Mouse (Mus musculus): ENCODE measurements around the gene Cox19.

The Cox19 gene

DNA sequence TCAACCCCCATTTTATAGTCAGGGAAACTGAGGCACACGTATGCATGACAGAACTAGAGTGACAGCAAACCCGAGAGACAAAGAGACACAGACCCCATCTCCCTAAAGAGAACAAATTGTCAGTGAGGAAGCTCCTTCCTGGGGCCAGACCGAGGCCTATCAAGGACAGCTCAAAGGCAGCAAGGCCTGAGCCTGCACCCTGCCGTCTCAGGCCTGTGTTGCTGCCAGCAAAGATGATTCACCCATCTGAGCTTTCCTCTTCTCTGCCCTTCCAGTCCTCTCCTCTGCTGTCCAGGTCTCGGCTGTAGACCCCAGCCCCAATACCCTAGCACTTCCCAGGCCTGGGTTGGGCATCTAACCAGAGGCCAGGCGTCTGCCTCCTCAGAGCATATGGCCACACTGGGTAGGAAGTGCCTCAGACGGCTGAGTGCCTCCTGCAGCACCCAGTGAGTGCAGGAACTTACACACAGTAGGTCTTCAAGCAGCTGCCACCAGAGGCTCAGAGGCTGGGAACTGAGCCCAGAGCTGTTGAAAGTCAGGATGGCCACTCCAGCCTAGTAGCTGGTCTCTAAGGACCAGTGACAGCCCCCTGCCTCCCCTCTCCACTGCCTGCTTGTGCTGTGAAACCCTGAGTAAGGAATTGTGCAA is 24.1 kb downstream of the Cox19 start:
- DNase-seq, result no peak

DNA sequence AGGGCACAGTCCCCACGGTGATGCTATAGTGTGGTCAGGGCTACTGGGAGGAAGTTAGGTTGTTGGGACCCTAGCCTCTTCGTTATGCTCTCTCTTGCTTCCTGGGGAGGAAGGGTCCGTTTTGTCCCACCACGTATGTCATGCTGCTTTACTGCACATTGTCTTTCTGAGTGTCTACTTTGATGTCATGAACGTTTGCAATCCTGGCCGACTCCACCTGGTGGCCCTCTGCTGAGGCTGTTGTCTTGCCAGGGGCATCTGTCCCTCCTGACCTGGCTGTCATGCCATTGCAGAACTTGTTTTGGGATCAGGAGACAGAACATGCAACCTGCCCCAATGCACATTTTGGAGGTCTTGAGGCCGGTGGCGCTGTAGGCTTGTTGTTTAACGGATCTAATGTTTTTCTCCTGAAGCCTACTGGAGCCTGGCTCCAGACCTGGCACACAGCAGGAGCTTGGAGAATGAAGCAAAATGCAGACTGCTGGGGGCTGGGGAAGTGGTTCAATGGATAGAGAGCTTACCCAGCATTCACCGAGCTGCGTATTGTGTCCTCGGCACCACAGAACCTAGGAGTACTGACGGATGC is 25.0 kb downstream of the Cox19 start:
- DNase-seq, result no peak

DNA sequence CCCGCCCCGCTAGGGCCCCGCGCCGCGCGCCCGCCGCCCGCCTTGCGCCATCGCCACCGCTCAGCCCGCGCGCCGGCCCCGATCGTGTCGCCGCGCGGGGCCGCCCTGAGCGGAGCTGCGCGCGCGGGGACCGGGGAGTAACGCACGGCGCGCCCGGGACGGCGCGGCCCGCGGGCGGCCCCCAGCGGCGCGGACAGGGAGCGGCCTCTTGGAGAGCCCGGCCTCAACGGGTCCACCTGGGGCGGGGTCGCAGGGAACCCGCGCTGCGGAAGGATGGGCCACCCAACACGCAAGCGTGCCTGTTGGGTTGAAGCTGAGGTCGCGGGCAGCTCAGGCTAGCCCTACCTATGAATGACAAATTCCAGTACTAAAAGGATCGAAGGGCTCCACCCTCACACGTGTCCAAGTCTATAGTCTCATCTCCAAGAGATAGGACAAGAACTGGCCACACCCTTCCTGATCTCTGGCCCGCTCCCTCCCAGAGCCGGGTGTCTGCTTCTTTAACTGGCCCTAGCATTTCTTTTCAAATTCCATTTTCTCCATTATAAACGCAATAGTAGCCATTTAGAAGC is 25.7 kb downstream of the Cox19 start, which contains the start of gene Adap1:
TSS of gene Adap1 (minus strand) at position 228 of the 572 bp plus-strand sequence.
- DNase-seq, result peak; percentile 73

GRCm38 (mm10) chr5:139324691-139325394 is 26.4 kb downstream of the Cox19 start:
- DNase-seq, result peak; percentile 58

DNA sequence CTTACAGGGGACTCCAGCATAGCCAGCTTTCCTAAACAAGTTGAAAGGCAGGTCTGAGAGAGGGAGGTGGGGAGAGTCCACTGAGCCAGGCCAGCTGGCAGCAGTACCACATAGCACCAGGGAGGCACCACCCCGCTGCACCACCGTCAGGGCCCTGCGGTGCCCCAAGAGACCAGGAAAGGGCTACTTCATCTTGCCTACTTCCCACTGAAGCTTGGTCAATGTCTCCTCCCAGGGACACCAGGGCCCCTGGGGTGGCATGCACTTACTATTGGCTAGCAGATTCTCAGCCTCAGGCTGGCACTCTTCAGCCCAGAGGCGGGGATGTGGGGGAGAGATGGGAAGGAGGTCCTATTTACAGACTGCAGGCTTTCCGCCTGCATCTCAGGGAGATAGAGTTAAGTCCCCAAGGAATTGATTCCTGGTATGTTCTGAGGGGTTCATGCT is 27.1 kb downstream of the Cox19 start:
- no peak for DNase-seq

DNA sequence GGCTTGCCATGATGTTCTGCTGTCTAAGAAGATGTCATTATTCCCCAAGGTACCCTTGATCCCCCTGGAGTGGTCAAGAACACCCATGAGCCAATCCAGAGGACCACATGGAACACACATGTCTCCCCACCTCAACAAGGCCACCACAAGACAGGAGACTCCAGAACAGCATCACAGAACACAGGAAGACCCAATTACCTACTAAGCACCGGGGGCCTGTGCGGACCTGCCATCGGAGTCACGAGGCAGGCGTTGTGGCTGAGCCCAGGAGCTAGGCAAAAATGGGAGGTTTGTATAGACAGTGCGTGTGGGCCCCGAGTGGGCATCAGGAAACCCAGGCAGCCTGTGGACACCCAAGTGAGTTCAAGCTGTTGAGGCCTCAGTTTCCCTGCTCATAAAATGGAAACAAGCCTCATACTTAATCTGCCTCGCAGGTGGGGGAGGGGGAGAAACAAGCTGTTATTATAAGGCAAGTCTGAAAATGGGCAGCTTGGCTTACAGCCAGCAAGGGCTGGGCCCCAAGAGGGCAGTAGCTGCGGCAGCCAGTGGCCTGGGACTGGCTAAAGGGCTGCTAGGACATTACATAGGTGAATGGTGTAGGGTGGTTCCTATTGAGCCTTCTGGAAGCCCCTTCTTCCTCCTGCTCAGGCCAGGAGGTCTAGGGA is 27.8 kb downstream of the Cox19 start:
- DNase-seq, result peak; percentile 47

DNA sequence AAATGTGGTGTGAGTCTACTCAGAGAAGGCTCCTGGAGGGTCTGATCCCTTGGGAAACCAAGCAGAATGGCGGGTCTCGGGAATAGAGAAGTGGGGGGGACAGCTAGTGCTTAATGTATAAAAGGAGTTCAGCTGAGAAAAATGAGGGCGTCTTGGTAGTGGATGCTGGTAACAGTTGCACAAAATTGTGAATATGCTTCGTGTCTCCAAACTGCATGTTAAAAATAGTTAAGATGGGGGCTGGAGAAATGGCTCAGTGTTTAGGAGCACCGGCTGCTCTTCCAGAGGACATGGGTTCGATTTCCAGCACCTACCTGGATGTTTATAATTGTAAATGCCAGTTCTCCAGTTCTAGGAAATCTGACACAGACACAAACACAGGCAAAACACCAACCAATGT is 29.9 kb downstream of the Cox19 start:
- DNase-seq, result no peak

DNA sequence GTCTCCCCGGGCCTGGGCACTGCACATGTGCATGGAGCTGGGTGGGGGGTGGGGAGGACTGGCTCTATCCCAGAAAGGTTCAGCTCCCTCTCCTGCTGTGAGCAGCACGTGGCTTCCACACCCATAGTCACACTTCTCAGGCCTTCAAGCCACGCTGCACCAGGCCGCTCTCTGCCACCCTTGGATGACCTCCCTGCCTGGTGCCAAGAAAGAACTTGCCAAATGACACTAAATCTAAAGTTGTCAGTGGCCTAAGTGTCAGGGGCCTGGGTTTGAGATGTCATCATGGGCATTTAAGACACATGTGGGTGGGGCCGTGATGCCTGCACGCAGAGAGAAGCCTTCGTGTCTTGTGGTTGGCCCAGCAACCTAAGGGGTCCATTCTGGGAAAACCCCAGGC is 30.8 kb downstream of the Cox19 start:
- DNase-seq, result no peak

GRCm38 (mm10) chr5:139317751-139318504 is 33.3 kb downstream of the Cox19 start:
- peak; percentile 38 for DNase-seq

- DNase-seq, result no peak
These were observed 34.1 kb downstream of the Cox19 start for GRCm38 (mm10) chr5:139316982-139317675.

- no peak for DNase-seq
These were observed 36.1 kb downstream of the Cox19 start for GRCm38 (mm10) chr5:139314941-139315642.

- DNase-seq, result no peak
These were observed 37.7 kb downstream of the Cox19 start for GRCm38 (mm10) chr5:139313536-139313935.

- DNase-seq, result no peak
These were observed 39.4 kb downstream of the Cox19 start for GRCm38 (mm10) chr5:139311822-139312221.

- no peak for DNase-seq
These were observed 40.7 kb downstream of the Cox19 start for GRCm38 (mm10) chr5:139310477-139310876.

GRCm38 (mm10) chr5:139309946-139310345 is 41.3 kb downstream of the Cox19 start:
- DNase-seq, result no peak

DNA sequence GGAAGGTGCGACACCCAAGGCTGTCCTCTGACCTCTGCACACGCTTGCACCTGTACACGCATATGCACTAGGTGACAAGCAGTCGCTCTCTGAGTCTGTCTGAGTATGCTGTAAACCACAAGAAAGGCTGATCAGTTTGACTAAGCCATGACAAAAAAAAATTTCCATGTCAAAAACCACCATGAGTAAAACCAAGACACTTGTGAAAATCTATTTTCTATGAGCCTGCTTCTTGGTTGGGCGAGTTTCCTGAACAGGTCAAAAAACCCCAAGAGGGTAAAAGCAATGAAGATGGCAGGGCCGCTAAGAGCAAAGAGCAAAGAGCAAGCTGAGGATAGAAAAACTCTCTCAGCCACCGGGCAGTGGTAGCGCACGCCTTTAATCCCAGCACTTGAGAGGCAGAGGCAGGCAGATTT is 47.6 kb downstream of the Cox19 start:
- DNase-seq, result no peak

DNA sequence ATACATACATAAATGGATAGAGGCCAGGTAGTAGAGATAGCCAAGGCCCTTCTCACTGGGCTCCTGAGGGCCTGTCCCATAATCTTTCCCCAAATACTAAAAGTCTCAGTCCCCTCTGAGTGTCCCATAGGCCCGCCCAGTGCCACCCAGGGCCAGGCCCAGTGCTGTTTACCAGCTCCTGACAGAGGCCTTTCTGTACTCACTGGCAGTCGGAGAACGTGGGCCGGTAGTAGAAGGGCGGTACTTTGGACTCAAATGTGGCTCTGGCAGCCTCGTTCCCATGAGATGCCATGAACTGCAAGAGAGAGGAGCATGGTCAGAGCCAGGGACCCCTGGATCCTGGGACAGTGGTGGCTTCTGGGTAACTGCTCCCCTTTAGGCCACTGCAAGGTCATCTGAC is 49.1 kb downstream of the Cox19 start:
- DNase-seq, result no peak

- DNase-seq, result no peak
These were observed 53.5 kb downstream of the Cox19 start for GRCm38 (mm10) chr5:139297745-139298144.

GRCm38 (mm10) chr5:139297092-139297491 is 54.1 kb downstream of the Cox19 start:
- DNase-seq, result no peak

GRCm38 (mm10) chr5:139294089-139294488 is 57.1 kb downstream of the Cox19 start:
- DNase-seq, result no peak
